Mouse (Mus musculus) megakaryocyte-erythroid progenitor cell, adult 5-6 weeks (primary cell): Measurements from ENCODE around the gene Dus1l. TPM values are rescaled to one million over a fixed set of nuclear protein-coding genes. Genes with fewer than 3 reads are reported as not detected.
"Not testable (repeated sequence)": the region's sequence is repeated elsewhere in the genome, so short reads cannot be mapped to it uniquely, and the experiment has no call there.

ENCODE experiments used
- ATAC-seq: replicated peaks from 2 replicates; pipeline ENCODE4 v1.8.0; 2016; ENCODE audit warnings: mild to moderate bottlenecking, inconsistent platforms; ENCODE audit not compliant: severe bottlenecking, poor library complexity, low FRiP score, low TSS enrichment
- total RNA-seq, 2 experiments: library from RNA; stranded (forward) in 1 of 2; stranded (reverse) in 1 of 2; fragments of 200-1000, 215-1000 nt in 1 of 2; fragments of >200 nt in 1 of 2; fragmentation: Nextera tagmentation in 1 of 2; gene quantifications; 2 replicates each; pipeline ENCODE4 v1.2.3; 2014 to 2017

Dus1l gene
- total RNA-seq, 2 experiments from 2014 or later: 87.6 to 150 TPM

GRCm38 (mm10) chr11:120821076-120821922, 25.1 kb upstream of the Dus1l start:
- no peak for ATAC-seq

- no peak for ATAC-seq
Observed at GRCm38 (mm10) chr11:120820546-120820945, 24.3 kb upstream of the Dus1l start.

DNA sequence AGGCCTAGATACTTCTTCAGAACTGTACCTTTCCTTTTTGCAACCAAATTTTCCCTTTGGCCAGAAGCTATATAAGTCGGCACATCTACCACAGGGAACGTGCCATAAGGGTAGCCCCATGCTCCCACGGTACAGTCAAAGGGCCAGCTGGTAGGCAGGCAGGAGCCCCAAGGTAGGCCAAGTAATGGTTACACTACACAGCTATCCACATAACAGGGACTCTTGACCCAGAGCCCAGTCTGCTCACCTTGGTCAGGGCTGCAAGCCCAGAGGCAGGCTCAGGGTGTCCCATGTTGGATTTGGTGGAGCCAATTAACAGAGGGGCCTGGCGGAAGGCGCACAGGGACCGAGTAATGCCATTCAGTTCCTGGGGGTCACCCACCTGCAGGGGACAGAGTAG, 23.4 kb upstream of the Dus1l start:
- no peak for ATAC-seq

GRCm38 (mm10) chr11:120818251-120818650, 22.0 kb upstream of the Dus1l start:
- no peak for ATAC-seq

GRCm38 (mm10) chr11:120817358-120817757, 21.2 kb upstream of the Dus1l start:
- no peak for ATAC-seq

- ATAC-seq: no peak
Observed at GRCm38 (mm10) chr11:120812068-120812467, 15.9 kb upstream of the Dus1l start.

DNA sequence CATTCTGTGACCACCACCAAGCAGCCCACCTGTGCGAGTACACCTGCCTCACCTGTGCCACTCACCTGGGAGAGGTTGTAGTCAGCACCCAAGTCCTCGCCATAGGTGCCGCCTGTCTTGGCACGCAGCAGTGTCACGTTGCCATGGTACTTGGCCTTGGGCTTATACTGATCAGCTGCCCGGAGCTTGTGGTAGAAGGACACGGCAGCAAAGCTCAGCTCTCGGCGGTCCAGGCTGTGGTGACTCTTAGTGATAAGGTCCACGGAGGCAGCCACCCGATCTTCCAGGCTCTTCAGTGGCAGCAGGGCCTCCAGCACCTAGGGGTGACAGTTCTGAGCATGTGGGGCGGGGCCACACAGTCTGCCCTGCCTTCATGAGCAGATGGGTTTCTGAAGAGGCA, 11.8 kb upstream of the Dus1l start:
- 0 out of 2 replicates have a peak, but pooled peaks have one; percentile 7 for ATAC-seq

DNA sequence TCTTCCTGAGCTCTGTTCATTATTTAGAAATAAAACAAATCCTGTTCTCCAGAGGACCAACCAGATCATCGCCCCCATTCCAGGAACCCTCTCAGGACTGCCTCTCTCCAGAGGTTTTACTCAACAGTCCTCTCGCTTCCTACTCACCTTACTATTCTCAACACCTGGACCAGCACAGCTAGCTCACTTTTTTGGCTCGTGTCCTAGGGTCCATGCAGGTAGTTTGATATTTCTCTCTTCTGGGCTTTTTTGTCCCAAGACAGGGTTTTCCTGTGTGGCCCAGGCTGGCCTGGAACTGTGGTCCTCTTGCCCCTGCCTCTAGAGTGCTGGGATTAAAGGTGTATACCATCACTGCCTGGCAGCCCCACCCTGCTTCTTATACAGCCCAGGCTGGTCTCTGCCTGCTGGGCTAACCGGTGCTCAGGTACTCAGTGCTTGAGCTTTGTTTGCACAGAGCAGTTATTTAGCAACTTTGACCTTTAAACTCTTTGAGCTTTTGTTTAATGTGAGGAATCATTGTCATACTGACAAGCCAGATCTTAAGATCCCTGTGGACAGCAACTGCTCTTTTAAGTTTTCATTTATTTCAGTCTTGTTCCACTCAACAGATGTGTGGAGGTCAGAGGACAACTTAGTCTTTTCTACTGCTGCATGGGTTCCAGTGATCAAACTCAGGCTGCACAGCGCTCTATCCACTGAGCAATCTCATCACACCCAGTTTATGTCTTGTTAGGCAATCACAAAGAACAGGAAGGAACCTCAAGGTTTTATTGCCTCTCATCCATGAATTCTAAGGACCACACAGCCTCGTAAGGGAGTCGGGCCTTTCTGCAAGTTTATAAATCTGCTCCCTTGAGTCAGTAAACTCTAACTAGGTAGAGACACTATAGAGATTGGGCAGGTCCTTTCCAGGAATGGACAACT, 9.4 kb upstream of the Dus1l start:
- no peak for ATAC-seq

- ATAC-seq: no peak
Observed at GRCm38 (mm10) chr11:120804769-120805168, 8.6 kb upstream of the Dus1l start.

DNA sequence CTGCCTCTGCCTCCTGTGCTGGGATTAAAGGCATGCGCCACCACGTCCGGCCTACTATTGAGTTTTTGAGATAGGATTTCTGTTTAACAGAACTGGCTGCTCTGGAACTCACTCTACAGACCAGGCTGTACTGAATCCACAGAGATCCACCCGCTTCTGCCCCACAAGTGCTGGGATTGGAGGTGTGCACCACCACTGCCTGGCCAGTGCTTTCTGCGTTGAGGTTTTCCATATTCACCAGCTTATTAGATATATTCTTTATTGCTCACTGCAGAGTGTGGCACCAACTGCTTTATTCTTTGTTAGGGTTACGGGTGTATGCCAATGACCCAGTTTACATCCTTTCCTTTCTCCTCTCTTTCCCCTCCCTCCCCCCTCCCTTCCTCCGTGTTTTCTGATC, 8.1 kb upstream of the Dus1l start:
- no peak for ATAC-seq

DNA sequence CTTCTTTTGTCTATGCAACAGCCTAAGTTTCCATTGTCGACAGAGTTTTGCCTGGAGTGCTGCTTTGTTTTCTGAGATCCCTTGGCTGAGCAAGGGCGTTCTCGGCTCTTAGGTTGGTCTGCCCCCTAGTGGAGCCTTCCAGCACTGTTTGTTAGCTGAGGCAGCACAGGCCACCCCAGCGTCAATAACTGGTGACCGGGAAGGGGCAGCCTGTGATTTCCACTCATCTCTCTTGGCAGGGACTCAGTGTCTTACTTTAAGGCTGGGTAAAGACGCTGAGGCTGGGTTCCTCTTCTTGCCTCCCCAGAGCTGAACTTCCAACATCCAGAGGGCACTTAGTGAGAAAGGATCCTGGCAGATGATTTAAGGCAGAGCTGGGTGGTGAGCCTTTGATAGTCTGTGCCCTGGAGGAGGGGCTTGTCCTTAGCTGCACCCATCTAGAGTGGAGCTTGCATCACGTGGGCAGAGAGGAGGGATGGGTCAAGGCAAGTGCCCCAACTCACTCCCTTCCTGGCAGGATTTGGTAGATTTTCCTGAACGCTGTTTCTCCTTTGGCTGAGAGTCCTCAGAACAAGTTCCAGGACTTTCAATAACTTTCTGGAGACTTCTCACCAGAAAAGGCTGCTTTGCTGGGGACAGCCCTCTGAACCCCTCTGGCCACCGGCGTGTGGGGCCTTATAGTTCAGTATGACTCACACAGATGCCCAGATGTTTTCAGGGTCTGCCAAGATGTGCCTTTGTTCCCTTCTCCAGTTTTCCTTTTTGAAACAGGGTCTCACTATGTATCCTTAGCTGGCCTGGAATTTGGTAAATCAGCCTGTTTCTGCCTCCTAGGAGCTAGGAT, 4.1 kb upstream of the Dus1l start:
- ATAC-seq: peak; percentile 83

DNA sequence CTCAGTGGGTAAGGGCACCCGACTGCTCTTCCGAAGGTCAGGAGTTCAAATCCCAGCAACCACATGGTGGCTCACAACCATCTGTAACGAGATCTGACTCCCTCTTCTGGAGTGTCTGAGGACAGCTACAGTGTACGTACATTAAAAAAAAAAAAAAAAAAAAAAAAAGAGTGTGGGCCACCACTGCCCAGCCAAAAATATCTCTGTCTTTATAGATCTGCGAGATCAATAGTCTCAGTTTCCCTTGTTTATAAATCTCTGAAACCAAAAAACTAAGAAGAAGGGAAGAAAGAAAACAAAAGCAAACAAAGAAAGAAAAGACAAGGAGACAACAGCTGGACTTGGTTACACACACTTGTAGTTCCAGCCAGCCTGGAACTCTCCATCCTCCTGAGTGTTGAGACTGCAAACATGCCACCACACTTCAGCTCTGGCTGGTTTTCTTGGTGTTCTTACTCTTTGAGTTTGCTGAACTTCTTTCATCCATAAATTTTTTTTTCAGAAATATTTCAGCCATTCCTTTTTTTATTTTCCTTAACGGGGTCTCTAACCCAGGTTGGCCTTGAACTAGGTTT, 3.2 kb upstream of the Dus1l start:
- no peak for ATAC-seq

DNA sequence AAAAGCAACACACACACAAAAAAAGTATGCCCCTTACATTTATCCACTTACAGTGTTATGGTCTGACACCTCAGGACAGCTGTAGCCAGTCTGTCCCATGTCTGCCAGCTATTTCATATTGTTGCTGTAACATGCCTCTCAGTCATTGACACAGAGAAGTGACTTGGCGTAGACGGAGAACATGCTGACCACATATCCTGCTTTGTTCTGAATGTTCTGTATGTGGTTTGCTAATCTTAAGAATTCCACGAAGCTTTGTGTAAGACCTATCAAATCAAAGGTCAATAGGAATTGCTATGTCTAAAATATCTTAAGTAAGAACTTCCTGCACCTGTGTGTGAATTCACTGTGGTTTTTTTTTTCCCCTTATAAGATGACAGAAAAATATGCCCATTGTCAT, 2.0 kb upstream of the Dus1l start:
- no peak for ATAC-seq

DNA sequence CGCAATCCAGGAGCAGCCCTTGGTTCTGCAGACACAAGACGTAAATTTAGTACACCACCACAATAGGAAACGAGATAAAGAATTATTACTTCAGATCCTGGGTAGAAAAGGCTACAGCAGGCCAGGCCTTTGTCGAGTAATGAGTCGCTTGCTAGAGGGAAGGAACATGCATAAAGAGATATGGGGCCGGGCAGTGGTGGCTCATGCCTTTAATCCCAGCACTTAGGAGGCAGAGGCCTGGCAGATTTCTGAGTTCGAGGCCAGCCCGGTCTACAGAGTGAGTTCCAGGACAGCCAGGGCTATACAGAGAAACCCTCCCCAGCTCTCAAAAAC, 377 bp upstream of the Dus1l start:
- ATAC-seq: no peak

- no peak for ATAC-seq
Observed at GRCm38 (mm10) chr11:120792652-120793051, 3.6 kb downstream of the Dus1l start.

- no peak for ATAC-seq
Observed at GRCm38 (mm10) chr11:120789810-120790209, 6.4 kb downstream of the Dus1l start.

DNA sequence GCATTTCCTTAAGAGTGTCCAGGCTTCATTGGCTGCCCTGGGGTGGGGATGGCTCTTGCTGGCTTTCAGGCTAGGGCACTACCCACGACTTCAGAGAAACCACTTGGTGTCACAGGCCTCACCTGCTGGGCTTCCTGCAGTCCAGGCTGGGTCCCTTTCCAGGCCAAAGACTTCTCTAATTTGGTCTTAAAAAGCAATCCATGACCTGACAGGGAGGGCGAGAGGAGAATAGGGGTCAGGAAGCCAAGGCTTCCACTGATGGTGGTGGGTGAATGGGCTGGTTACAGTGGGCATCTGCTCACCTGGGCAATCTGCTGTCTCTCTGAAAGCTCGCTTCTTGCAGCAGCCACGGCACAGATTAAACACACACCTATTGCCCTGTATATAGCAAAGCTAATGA, 6.8 kb downstream of the Dus1l start:
- no peak for ATAC-seq

DNA sequence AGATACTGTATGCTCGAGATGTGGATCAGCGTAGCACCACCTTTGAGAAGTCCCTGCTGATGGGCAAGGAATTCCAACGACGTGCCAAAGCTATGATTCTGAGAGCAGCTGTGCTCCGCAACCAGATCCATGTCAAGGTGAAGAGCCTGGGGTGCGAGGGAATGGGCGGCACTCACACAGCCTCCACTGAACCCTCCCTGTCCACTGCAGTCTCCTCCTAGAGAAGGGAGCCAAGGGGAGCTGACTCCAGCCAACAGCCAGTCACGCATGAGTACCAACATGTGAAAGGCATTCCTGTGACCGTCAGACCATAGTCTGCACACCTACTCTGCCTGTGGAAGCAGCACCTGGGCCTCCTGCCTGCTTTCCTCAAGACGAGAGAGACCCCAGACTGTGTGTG, 7.7 kb downstream of the Dus1l start:
- not testable (repeated sequence) for ATAC-seq

DNA sequence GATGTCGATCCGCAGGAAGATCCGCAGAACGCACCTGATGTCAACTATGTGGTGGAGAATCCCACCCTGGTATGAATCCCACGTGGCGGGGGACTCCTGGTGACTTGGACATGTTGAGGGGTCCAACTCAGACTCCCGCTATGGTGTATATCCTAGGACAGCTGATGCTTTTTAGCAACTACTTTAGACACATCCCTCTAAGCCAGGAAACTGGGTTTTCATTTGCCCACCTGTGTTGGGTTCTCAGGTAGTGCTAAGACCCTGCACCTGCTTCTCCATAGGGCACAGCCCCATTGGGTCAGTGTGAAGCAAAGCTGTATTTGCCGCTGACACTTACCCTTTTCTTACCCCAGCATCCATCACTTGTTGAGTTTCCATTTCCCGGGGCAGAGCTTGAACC, 11.1 kb downstream of the Dus1l start:
- ATAC-seq: no peak
